Mouse (Mus musculus): ENCODE measurements around the gene Wdr45. TPM values are rescaled to one million over a fixed set of nuclear protein-coding genes. Genes with fewer than 3 reads are reported as not detected.
A peak's percentile ranks its signal among the peaks of the same experiment; 100 is the strongest.

Gene Wdr45
- total and polyA plus RNA-seq, 3 experiments: 11.4 to 27.9 (median 25.1) TPM

DNA sequence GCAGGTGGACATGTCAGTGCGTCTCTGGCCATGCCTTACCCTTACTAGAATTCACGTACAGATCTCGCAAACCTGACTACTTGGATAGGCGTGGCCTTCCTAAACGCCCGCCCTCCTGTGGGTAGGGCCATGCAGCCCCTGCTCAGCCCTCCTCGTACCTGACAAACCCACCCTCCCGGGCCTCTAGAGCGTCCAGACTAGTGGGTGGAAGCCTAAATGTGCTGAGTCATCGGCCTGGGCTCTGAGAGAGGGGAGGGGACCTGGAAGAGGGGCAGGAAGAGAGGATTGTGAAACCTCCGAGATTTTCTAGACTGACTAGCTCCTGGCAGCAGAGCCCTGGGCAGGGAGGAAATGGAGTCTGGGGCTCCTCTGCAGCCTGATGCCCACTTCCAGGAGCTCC lies 51.6 kb downstream of the Wdr45 start:
- Histone ChIP-seq H3K27me3 (ENCODE audit: insufficient read depth, low read length) (no peaks in the 10 kb centered on the region), H3K4me3 (ENCODE audit: low read depth, low read length) (peak overlapping the region; percentile 79; the same call in 1 of the 2 replicates), H3K36me3 (replicated peaks) (peaks cover 51% of the 10 kb centered on the region), H3K9me3 (replicated peaks) (no peaks in the 10 kb centered on the region), H3K4me1 (ENCODE audit: insufficient read depth, low read depth, low read length) (peaks cover 67% of the 10 kb centered on the region)
- ATAC-seq (ENCODE audit: extremely low read depth, insufficient number of reproducible peaks, low FRiP score, poor library complexity, severe bottlenecking): peak; percentile 19; the same call in 1 of the 2 replicates
- TF ChIP-seq POLR2AphosphoS5 (IDR thresholded peaks at IDR 0.05; ENCODE audit: insufficient replicate concordance, low read depth, low read length) (no peak), GATA1 (IDR thresholded peaks at IDR 0.05; ENCODE audit: borderline replicate concordance, low read length) (no peak), GATA2 (IDR thresholded peaks at IDR 0.05; ENCODE audit: borderline replicate concordance, low read depth, low read length) (no peak), CTCF (IDR thresholded peaks at IDR 0.05; ENCODE audit: low read depth, low read length) (no peak), TAL1 (conservative IDR thresholded peaks at IDR 0.05; ENCODE audit: low read depth, low read length) (no peak)
- peak; percentile 39 for DNase-seq (ENCODE audit: low spot score)

DNA sequence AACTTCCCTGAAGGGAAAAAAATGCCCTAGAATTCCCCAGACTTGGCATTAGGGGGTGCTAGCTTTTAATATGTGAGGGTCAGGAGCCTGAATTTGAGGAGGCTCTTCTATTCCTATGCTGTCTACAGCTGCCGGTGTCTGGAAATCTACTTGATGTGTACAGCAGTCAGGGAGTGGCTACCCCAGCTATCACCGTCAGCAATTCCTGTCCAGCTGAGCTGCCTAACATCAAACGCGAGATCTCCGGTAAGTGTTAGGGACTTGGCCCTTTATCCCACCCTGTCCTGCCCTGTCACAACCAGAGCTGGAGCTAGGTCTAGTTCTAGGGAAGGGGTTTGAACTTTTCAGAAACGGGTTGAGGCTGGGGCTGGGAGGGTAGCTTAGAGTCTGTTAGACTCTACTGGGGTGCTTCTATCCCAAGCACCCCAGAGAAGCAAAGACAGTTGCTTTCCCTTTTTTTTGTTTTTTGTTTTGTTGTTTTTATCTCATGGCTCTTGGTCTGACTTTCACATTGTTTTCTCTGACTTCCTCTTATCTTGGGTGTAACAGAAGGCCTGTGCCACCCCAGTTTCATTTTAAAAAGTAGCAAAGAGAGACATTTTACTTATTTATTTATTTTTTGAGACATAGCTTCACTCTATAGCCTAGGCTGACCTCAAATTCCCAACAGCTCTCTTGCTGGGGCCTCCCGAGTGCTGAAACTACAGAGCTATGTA lies 55.3 kb downstream of the Wdr45 start:
- no peak for DNase-seq (ENCODE audit: low spot score)
- ATAC-seq (ENCODE audit: extremely low read depth, insufficient number of reproducible peaks, low FRiP score, poor library complexity, severe bottlenecking): peak; percentile 56; the same call in 1 of the 2 replicates

DNA sequence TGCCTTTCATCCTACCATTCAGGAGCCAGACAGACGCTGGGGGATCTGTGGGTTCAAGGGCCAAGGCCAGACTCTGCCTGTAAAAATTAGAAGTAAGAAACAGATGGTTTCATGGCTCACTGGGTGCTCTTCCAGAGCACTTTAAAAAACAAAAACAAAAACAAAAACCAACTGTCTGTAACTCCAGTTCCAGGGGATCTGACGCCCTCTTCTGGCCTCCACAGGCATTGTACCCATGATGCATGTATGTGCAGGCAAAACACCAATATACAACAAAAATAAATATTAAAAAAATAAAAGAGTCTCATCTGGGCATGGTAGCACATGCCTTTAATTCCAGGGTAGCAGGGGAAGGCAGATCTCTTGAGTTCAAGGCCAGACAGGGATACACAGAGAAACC lies 58.6 kb downstream of the Wdr45 start:
- DNase-seq (ENCODE audit: low spot score): no peak
- no peak for ATAC-seq (ENCODE audit: extremely low read depth, insufficient number of reproducible peaks, low FRiP score, poor library complexity, severe bottlenecking)
- TF ChIP-seq GATA2 (IDR thresholded peaks at IDR 0.05; ENCODE audit: borderline replicate concordance, low read depth, low read length): no peak
- H3K36me3 ChIP-seq (replicated peaks): peaks cover 76% of the 10 kb centered on the region
- H3K4me1 ChIP-seq (ENCODE audit: insufficient read depth, low read depth, low read length): peaks cover 66% of the 10 kb centered on the region
- no peak overlapping the region for H3K4me3 ChIP-seq (ENCODE audit: low read depth, low read length)
- no peaks in the 10 kb centered on the region for H3K9me3 ChIP-seq (replicated peaks)
- H3K27me3 ChIP-seq (ENCODE audit: insufficient read depth, low read length): no peaks in the 10 kb centered on the region

More for the DNA sequence above, 55.3 kb downstream of the Wdr45 start:
- Histone ChIP-seq H3K36me3 (replicated peaks) (peaks cover 87% of the 10 kb centered on the region), H3K9me3 (replicated peaks) (no peaks in the 10 kb centered on the region), H3K4me1 (ENCODE audit: insufficient read depth, low read depth, low read length) (peaks cover 68% of the 10 kb centered on the region), H3K27me3 (ENCODE audit: insufficient read depth, low read length) (no peaks in the 10 kb centered on the region), H3K4me3 (ENCODE audit: low read depth, low read length) (no peak overlapping the region; the same call in 1 of the 2 replicates)
- TF ChIP-seq CTCF (IDR thresholded peaks at IDR 0.05; ENCODE audit: low read depth, low read length) (no peak), TAL1 (conservative IDR thresholded peaks at IDR 0.05; ENCODE audit: low read depth, low read length) (peak; percentile 31; the same call in 1 of the 2 replicates)

DNA sequence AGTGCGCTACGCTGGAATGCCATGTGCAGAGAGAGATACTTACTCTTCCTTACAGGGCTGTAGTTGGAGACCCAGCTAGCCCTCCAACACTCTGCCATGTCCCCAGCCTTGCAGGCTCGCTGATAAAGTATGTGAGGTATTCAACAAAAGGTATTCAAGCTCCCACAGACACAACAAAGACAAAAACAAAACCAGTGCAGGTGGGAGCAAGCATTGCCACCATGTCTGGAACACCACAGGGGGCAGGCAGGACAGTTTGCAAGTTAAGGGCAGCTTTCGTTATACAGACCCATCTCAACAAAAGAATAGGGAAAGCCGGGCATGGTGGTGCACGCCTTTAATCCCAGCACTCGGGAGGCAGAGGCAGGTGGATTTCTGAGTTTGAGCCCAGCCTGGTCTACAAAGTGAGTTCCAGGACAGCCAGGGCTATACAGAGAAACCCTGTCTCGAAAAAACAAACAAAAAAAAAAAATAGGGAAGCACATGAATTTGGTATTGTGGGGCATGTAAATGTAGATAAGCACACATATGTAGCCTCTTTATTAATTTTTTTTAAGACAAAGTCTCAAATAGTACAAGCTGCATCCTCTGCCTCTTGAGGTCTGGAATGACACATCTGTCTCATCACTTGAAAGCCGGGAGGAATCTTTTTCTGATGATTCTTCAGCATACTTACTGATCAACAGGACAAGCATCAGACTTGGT lies 61.5 kb downstream of the Wdr45 start:
- Histone ChIP-seq H3K4me3 (ENCODE audit: low read depth, low read length) (no peak overlapping the region), H3K27me3 (ENCODE audit: insufficient read depth, low read length) (no peaks in the 10 kb centered on the region), H3K9me3 (replicated peaks) (no peaks in the 10 kb centered on the region), H3K4me1 (ENCODE audit: insufficient read depth, low read depth, low read length) (peaks cover 61% of the 10 kb centered on the region), H3K36me3 (replicated peaks) (peaks cover 50% of the 10 kb centered on the region)
- ATAC-seq (ENCODE audit: extremely low read depth, insufficient number of reproducible peaks, low FRiP score, poor library complexity, severe bottlenecking): no peak
- TF ChIP-seq GATA2 (IDR thresholded peaks at IDR 0.05; ENCODE audit: borderline replicate concordance, low read depth, low read length): no peak
- TF ChIP-seq CTCF (IDR thresholded peaks at IDR 0.05; ENCODE audit: low read depth, low read length): no peak
- TF ChIP-seq GATA1 (IDR thresholded peaks at IDR 0.05; ENCODE audit: borderline replicate concordance, low read length): no peak
- no peak for TF ChIP-seq POLR2AphosphoS5 (IDR thresholded peaks at IDR 0.05; ENCODE audit: insufficient replicate concordance, low read depth, low read length)
- TF ChIP-seq TAL1 (conservative IDR thresholded peaks at IDR 0.05; ENCODE audit: low read depth, low read length): no peak
- no peak for DNase-seq (ENCODE audit: low spot score)

DNA sequence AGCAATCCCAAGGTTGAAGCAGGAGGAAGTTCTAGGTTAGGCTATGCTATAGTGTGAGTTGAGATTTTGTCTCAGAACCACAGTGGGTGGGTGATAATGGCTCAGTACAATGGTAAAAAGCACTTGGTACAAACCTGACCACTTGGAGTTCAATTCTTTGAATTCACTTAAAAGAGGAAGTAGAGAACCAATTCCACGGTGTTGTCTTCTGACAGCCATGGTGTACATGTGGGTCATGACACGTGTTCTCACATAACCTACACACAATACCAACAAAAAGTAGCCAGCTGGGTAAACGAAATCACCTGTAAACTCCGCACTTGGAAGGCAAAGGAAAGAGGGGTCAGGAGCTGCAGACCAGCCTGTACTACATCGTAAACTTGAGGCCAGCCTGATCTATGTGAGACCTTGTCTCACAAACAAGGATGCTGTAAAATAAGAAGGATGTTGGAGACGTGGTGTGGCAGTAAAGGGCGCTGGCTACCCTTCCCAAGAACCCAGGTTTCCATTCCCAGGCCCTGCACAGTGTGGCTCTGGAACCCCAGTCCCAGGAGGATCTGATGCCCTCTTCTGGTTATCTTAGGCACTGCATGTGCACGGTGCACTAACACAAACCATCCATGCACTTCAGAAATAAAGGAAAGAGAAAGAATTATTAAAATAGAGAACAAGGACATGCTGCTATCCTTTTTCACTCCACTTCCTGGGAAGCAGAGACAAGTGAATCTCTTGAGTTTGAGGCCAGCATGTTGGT lies 62.4 kb downstream of the Wdr45 start:
- Histone ChIP-seq H3K27me3 (ENCODE audit: insufficient read depth, low read length) (no peaks in the 10 kb centered on the region), H3K36me3 (replicated peaks) (peaks cover 41% of the 10 kb centered on the region), H3K4me3 (ENCODE audit: low read depth, low read length) (no peak overlapping the region), H3K9me3 (replicated peaks) (no peaks in the 10 kb centered on the region), H3K4me1 (ENCODE audit: insufficient read depth, low read depth, low read length) (peaks cover 64% of the 10 kb centered on the region)
- ATAC-seq (ENCODE audit: extremely low read depth, insufficient number of reproducible peaks, low FRiP score, poor library complexity, severe bottlenecking) (no peak), DNase-seq (ENCODE audit: low spot score) (no peak)
- peak; percentile 66; the same call in 1 of the 2 replicates for TF ChIP-seq CTCF (IDR thresholded peaks at IDR 0.05; ENCODE audit: low read depth, low read length)
- no peak for TF ChIP-seq GATA2 (IDR thresholded peaks at IDR 0.05; ENCODE audit: borderline replicate concordance, low read depth, low read length)
- TF ChIP-seq GATA1 (IDR thresholded peaks at IDR 0.05; ENCODE audit: borderline replicate concordance, low read length): no peak
- TF ChIP-seq POLR2AphosphoS5 (IDR thresholded peaks at IDR 0.05; ENCODE audit: insufficient replicate concordance, low read depth, low read length): no peak
- TF ChIP-seq TAL1 (conservative IDR thresholded peaks at IDR 0.05; ENCODE audit: low read depth, low read length): no peak

Other genes starting within 250 kb of the Wdr45 start
Only the 20 nearest of the 25 such genes appear.
- gene Foxp3, start 140.7 kb upstream of the Wdr45 start, total RNA-seq (2014; fragmentation: Nextera tagmentation): not detected in 2 replicates
- 0.11 and 0.52 TPM in 2 replicates for gene Foxp3, start 140.7 kb upstream of the Wdr45 start, total RNA-seq (2017)
- gene Foxp3, start 140.7 kb upstream of the Wdr45 start, polyA plus RNA-seq (2012): 0.96 and 2.2 TPM in 2 replicates
- 1.6 and 6.3 TPM in 2 replicates for gene Ppp1r3f, start 140.1 kb upstream of the Wdr45 start, total RNA-seq (2014; fragmentation: Nextera tagmentation)
- 1.1 and 1.5 TPM in 2 replicates for gene Ppp1r3f, start 140.1 kb upstream of the Wdr45 start, total RNA-seq (2017)
- 1.6 and 1.9 TPM in 2 replicates for gene Ppp1r3f, start 140.1 kb upstream of the Wdr45 start, polyA plus RNA-seq (2012)
- gene Ccdc22, start 108.8 kb upstream of the Wdr45 start, total RNA-seq (2014; fragmentation: Nextera tagmentation): 5.2 and 7.2 TPM in 2 replicates
- 30.3 and 32.3 TPM in 2 replicates for gene Ccdc22, start 108.8 kb upstream of the Wdr45 start, total RNA-seq (2017)
- 29.4 and 31.7 TPM in 2 replicates for gene Ccdc22, start 108.8 kb upstream of the Wdr45 start, polyA plus RNA-seq (2012)
- gene Cacna1f, start 107.2 kb upstream of the Wdr45 start, total RNA-seq (2014; fragmentation: Nextera tagmentation): 0.44 and 0.45 TPM in 2 replicates
- 0.66 and 0.99 TPM in 2 replicates for gene Cacna1f, start 107.2 kb upstream of the Wdr45 start, total RNA-seq (2017)
- 0.34 and 0.68 TPM in 2 replicates for gene Cacna1f, start 107.2 kb upstream of the Wdr45 start, polyA plus RNA-seq (2012)
- 0.39 and 0.83 TPM in 2 replicates for gene Syp, start 75.9 kb upstream of the Wdr45 start, total RNA-seq (2014; fragmentation: Nextera tagmentation)
- gene Syp, start 75.9 kb upstream of the Wdr45 start, total RNA-seq (2017): 0.49 and 0.58 TPM in 2 replicates
- gene Syp, start 75.9 kb upstream of the Wdr45 start, polyA plus RNA-seq (2012): 0.22 and 0.38 TPM in 2 replicates
- not detected in 2 replicates for gene Prickle3, start 57.1 kb upstream of the Wdr45 start, total RNA-seq (2014; fragmentation: Nextera tagmentation)
- gene Prickle3, start 57.1 kb upstream of the Wdr45 start, total RNA-seq (2017): 0.16 and 0.41 TPM in 2 replicates
- gene Prickle3, start 57.1 kb upstream of the Wdr45 start, polyA plus RNA-seq (2012): 0.04 TPM in 2 replicates
- 129 and 156 TPM in 2 replicates for gene Plp2, start 42.9 kb upstream of the Wdr45 start, total RNA-seq (2014; fragmentation: Nextera tagmentation)
- gene Plp2, start 42.9 kb upstream of the Wdr45 start, total RNA-seq (2017): 50.9 and 54.9 TPM in 2 replicates
- 61.2 and 70.2 TPM in 2 replicates for gene Plp2, start 42.9 kb upstream of the Wdr45 start, polyA plus RNA-seq (2012)
- gene Magix, start 33.1 kb upstream of the Wdr45 start, total RNA-seq (2014; fragmentation: Nextera tagmentation): not detected in 2 replicates
- 0.12 and 0.27 TPM in 2 replicates for gene Magix, start 33.1 kb upstream of the Wdr45 start, total RNA-seq (2017)
- gene Magix, start 33.1 kb upstream of the Wdr45 start, polyA plus RNA-seq (2012): 0.05 TPM in 1 of 2 replicates, not detected in the other
- gene Gpkow, start 17.2 kb upstream of the Wdr45 start, total RNA-seq (2014; fragmentation: Nextera tagmentation): 59.1 and 66.0 TPM in 2 replicates
- gene Gpkow, start 17.2 kb upstream of the Wdr45 start, total RNA-seq (2017): 21.6 and 25.5 TPM in 2 replicates
- gene Gpkow, start 17.2 kb upstream of the Wdr45 start, polyA plus RNA-seq (2012): 6.4 and 11.4 TPM in 2 replicates
- gene Gm45208, start 7.9 kb downstream of the Wdr45 start, total RNA-seq (2014; fragmentation: Nextera tagmentation): not detected in 2 replicates
- gene Gm45208, start 7.9 kb downstream of the Wdr45 start, total RNA-seq (2017): 0.44 TPM in 1 of 2 replicates, not detected in the other
- gene Gm45208, start 7.9 kb downstream of the Wdr45 start, polyA plus RNA-seq (2012): 1.1 and 2.0 TPM in 2 replicates
- gene Praf2, start 14.1 kb downstream of the Wdr45 start, total RNA-seq (2014; fragmentation: Nextera tagmentation): 22.6 and 34.0 TPM in 2 replicates
- 5.0 and 5.7 TPM in 2 replicates for gene Praf2, start 14.1 kb downstream of the Wdr45 start, total RNA-seq (2017)
- gene Praf2, start 14.1 kb downstream of the Wdr45 start, polyA plus RNA-seq (2012): 10.8 and 12.0 TPM in 2 replicates
- 1.4 and 2.3 TPM in 2 replicates for gene Ccdc120, start 36.6 kb downstream of the Wdr45 start, total RNA-seq (2014; fragmentation: Nextera tagmentation)
- gene Ccdc120, start 36.6 kb downstream of the Wdr45 start, total RNA-seq (2017): 0.70 and 0.76 TPM in 2 replicates
- 10.2 and 12.2 TPM in 2 replicates for gene Ccdc120, start 36.6 kb downstream of the Wdr45 start, polyA plus RNA-seq (2012)
- gene Tfe3, start 48.2 kb downstream of the Wdr45 start, total RNA-seq (2014; fragmentation: Nextera tagmentation): 78.7 and 81.0 TPM in 2 replicates
- gene Tfe3, start 48.2 kb downstream of the Wdr45 start, total RNA-seq (2017): 14.1 and 17.0 TPM in 2 replicates
- gene Tfe3, start 48.2 kb downstream of the Wdr45 start, polyA plus RNA-seq (2012): 51.8 and 65.1 TPM in 2 replicates
- gene Gripap1, start 75.4 kb downstream of the Wdr45 start, total RNA-seq (2014; fragmentation: Nextera tagmentation): 77.0 and 116 TPM in 2 replicates
- 45.7 and 53.8 TPM in 2 replicates for gene Gripap1, start 75.4 kb downstream of the Wdr45 start, total RNA-seq (2017)
- 24.6 and 30.6 TPM in 2 replicates for gene Gripap1, start 75.4 kb downstream of the Wdr45 start, polyA plus RNA-seq (2012)
- 1.1 and 4.1 TPM in 2 replicates for gene Kcnd1, start 108.0 kb downstream of the Wdr45 start, total RNA-seq (2014; fragmentation: Nextera tagmentation)
- 0.23 and 0.27 TPM in 2 replicates for gene Kcnd1, start 108.0 kb downstream of the Wdr45 start, total RNA-seq (2017)
- 0.28 and 0.41 TPM in 2 replicates for gene Kcnd1, start 108.0 kb downstream of the Wdr45 start, polyA plus RNA-seq (2012)
- 68.1 and 71.8 TPM in 2 replicates for gene Otud5, start 127.0 kb downstream of the Wdr45 start, total RNA-seq (2014; fragmentation: Nextera tagmentation)
- gene Otud5, start 127.0 kb downstream of the Wdr45 start, total RNA-seq (2017): 53.3 and 53.7 TPM in 2 replicates
- 84.0 and 86.5 TPM in 2 replicates for gene Otud5, start 127.0 kb downstream of the Wdr45 start, polyA plus RNA-seq (2012)
- 7.4 and 12.8 TPM in 2 replicates for gene Pim2, start 163.9 kb downstream of the Wdr45 start, total RNA-seq (2014; fragmentation: Nextera tagmentation)
- gene Pim2, start 163.9 kb downstream of the Wdr45 start, total RNA-seq (2017): 1.8 and 2.2 TPM in 2 replicates
- 23.1 and 25.6 TPM in 2 replicates for gene Pim2, start 163.9 kb downstream of the Wdr45 start, polyA plus RNA-seq (2012)
- 9.6 and 13.5 TPM in 2 replicates for gene Slc35a2, start 169.7 kb downstream of the Wdr45 start, total RNA-seq (2014; fragmentation: Nextera tagmentation)
- 34.0 and 39.4 TPM in 2 replicates for gene Slc35a2, start 169.7 kb downstream of the Wdr45 start, total RNA-seq (2017)
- 75.8 and 107 TPM in 2 replicates for gene Slc35a2, start 169.7 kb downstream of the Wdr45 start, polyA plus RNA-seq (2012)
- gene Pqbp1, start 184.9 kb downstream of the Wdr45 start, total RNA-seq (2014; fragmentation: Nextera tagmentation): 50.0 and 64.3 TPM in 2 replicates
- 146 and 162 TPM in 2 replicates for gene Pqbp1, start 184.9 kb downstream of the Wdr45 start, total RNA-seq (2017)
- gene Pqbp1, start 184.9 kb downstream of the Wdr45 start, polyA plus RNA-seq (2012): 152 and 167 TPM in 2 replicates
- gene Timm17b, start 185.0 kb downstream of the Wdr45 start, total RNA-seq (2014; fragmentation: Nextera tagmentation): 195 and 197 TPM in 2 replicates
- gene Timm17b, start 185.0 kb downstream of the Wdr45 start, total RNA-seq (2017): 72.9 and 78.8 TPM in 2 replicates
- gene Timm17b, start 185.0 kb downstream of the Wdr45 start, polyA plus RNA-seq (2012): 122 and 139 TPM in 2 replicates